ENCODE assay signal across 20 mouse cellular contexts in genomic region chr5:126063644-126064043, GRCm38 (mm10).
DNase-seq lines count a peak whose midpoint lies in the region; ATAC-seq and TF ChIP-seq lines count a peak whose summit lies in the region.
"Had no signal": no experiment of that assay in that cellular context is flagged by ENCODE, and none has a peak within 500 bp of the region (broad histone marks: within the 10 kb centered on the region; RNA-seq: fewer than 3 reads in every experiment).

No protein-coding gene starts in this region.

- peak; percentile 28 to 41 for DNase-seq in cerebellum, postnatal 10 days
- no peak for DNase-seq in cerebellum, postnatal 4 days (ENCODE audit: low spot score in 2 of 2)
- peak; percentile 7 to 29 for DNase-seq in layer of hippocampus, postnatal 10 days (ENCODE audit: low spot score in 2 of 2)
- no peak for DNase-seq in layer of hippocampus, postnatal 14 days (ENCODE audit: low spot score in 2 of 2)
- DNase-seq in testis, postnatal 14 days (ENCODE audit: low spot score), result no peak
- no peak for DNase-seq in c-Kit-positive CD71-positive TER-119-positive erythroid progenitor cells, embryonic 14.5 days (ENCODE audit: low spot score)
- DNase-seq in forebrain, embryonic 11.5 days (ENCODE audit: low spot score), result no peak
- DNase-seq: adrenal gland, postnatal 10 days; cerebellum, adult 11 months; cerebellum, postnatal 36 days; gastrocnemius, postnatal 10 days; kidney, adult 2 months; kidney, postnatal 14 days; lung, adult 18-20 months; lung, postnatal 36 days; thymus, adult 18-20 months had no signal

- H3K9me3 ChIP-seq in forebrain, embryonic 11.5 days (ENCODE audit: control insufficient read depth, low read length), result no peaks in the 10 kb centered on the region; the same call in 1 of the 2 replicates
- H3K9me3 ChIP-seq: forebrain, embryonic 13.5 days had no signal

- H3K27me3 ChIP-seq in testis, adult 2 months (ENCODE audit: control insufficient read depth, insufficient read depth, low read length), result no peaks in the 10 kb centered on the region
- H3K27me3 ChIP-seq in forebrain, embryonic 11.5 days (ENCODE audit: control insufficient read depth, insufficient read depth, low read length), result no peaks in the 10 kb centered on the region
- H3K27me3 ChIP-seq: forebrain, embryonic 13.5 days had no signal

- peak; percentile 41; the same call in 1 of the 2 replicates for TF ChIP-seq CTCF in testis, adult 2 months (IDR thresholded peaks at IDR 0.05; ENCODE audit: control insufficient read depth, insufficient read depth, insufficient replicate concordance, low read depth, low read length)

- H3K27ac ChIP-seq in testis, adult 2 months (ENCODE audit: control insufficient read depth, insufficient read depth, low read depth, low read length), result no peak overlapping the region
- no peak overlapping the region for H3K27ac ChIP-seq in forebrain, embryonic 11.5 days (ENCODE audit: low read depth, low read length)
- H3K27ac ChIP-seq: embryonic facial prominence, embryonic 10.5 days; forebrain, embryonic 13.5 days had no signal

- H3K9ac ChIP-seq in forebrain, embryonic 11.5 days (ENCODE audit: low read length), result no peak overlapping the region
- H3K9ac ChIP-seq: forebrain, embryonic 13.5 days had no signal

- no peak overlapping the region for H3K4me2 ChIP-seq in forebrain, embryonic 11.5 days (ENCODE audit: low read depth, low read length, severe bottlenecking)
- H3K4me2 ChIP-seq: forebrain, embryonic 13.5 days had no signal

- no peaks in the 10 kb centered on the region for H3K36me3 ChIP-seq in testis, adult 2 months (ENCODE audit: control insufficient read depth, insufficient read depth, low read length)
- no peaks in the 10 kb centered on the region for H3K36me3 ChIP-seq in forebrain, embryonic 11.5 days (ENCODE audit: control insufficient read depth, insufficient read depth, low read length)
- H3K36me3 ChIP-seq: embryonic facial prominence, embryonic 10.5 days had no signal

- H3K4me1 ChIP-seq in testis, adult 2 months (ENCODE audit: control insufficient read depth, insufficient read depth, low read length), result no peaks in the 10 kb centered on the region
- H3K4me1 ChIP-seq in forebrain, embryonic 11.5 days (replicated peaks; ENCODE audit: control insufficient read depth, insufficient read depth, low read length), result no peaks in the 10 kb centered on the region
- H3K4me1 ChIP-seq: embryonic facial prominence, embryonic 10.5 days; forebrain, embryonic 13.5 days had no signal

- no peak for ATAC-seq in forebrain, embryonic 11.5 days (replicated peaks; ENCODE audit: low FRiP score)
- ATAC-seq: forebrain, embryonic 13.5 days; midbrain, embryonic 16.5 days had no signal

- no peak for TF ChIP-seq POLR2A in testis, adult 2 months (IDR thresholded peaks at IDR 0.05; ENCODE audit: control insufficient read depth, low read depth, low read length)

- no peak overlapping the region for H3K4me3 ChIP-seq in testis, adult 2 months (ENCODE audit: control insufficient read depth, low read depth, low read length)
- H3K4me3 ChIP-seq in forebrain, embryonic 11.5 days (ENCODE audit: low read depth, low read length), result no peak overlapping the region
- H3K4me3 ChIP-seq: embryonic facial prominence, embryonic 10.5 days; forebrain, embryonic 13.5 days had no signal

Comparison
In these comparisons a context has a peak if more than half of its experiments do, and no peak if none do; other contexts are left out.
1. DNase-seq: peak in cerebellum, postnatal 10 days (2 of 2) and layer of hippocampus, postnatal 10 days (2 of 2); none in cerebellum, postnatal 4 days (0 of 2), layer of hippocampus, postnatal 14 days (0 of 2), testis, postnatal 14 days (single experiment), c-Kit-positive CD71-positive TER-119-positive erythroid progenitor cells, embryonic 14.5 days (single experiment) and forebrain, embryonic 11.5 days (single experiment).